Mouse (Mus musculus): ENCODE results near the gene Mical3.

DNA sequence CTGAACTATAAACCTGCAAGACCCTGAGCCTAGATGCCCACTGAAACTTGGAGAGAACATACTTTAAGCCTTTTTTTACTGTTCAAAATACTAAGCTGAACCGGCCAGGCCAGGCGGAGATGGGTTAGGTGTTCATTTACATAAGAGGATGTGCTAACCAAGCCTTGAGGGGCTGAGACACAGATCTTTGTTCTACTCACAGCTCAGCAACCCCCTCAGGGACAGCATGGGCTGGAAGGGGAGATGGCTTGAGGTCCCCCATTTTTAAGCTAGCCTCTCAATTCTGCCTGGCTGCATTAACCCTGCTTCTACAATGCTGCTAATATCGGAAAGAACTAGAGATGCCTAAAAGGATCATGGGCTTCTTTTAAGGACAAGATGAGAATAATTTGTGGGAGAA lies 191.0 kb downstream of the Mical3 start:
- no peak for TF ChIP-seq CTCF (IDR thresholded peaks at IDR 0.05; ENCODE audit: control insufficient read depth, insufficient read depth, insufficient read length)
- no peak for TF ChIP-seq USF1 (IDR thresholded peaks at IDR 0.05; ENCODE audit: low read depth)
- no peak for TF ChIP-seq MAX (IDR thresholded peaks at IDR 0.05)

Measured in C2C12 (cell line).